Comparison of ENCODE assay signal across 34 mouse cellular contexts in the genomic region with DNA sequence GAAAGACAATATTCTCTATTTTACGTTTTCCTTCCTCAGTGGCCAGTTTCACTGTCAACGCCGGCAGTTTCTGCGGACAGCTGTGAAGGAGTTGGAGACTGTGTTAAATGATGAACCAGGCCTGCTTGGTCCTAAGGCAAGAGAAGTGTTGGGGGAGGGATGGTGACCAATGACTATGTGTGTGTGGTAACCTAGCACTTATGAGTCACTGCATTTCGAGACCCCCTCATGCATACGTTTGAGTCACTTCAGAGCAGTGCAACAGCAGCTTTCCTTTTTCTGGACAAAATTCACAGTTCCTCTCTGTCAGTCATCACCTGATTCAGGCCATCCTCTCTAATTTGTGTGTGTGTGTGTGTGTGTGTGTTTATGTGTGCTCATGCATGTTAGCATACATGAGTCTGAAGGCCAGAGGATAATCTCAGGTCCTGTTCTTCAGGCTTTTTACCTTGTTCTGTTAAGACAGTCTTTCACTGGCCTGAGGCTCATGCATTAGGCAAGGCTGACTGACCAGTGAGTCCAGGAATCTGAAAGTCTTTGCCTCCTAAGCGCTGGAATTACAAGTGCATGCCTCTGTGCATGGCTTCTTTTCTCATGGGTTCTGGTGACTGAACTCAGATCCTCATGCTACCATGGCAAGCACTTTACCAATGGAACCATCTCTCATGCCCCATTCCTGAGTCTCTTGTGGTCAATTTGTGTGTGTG. TPM values are rescaled to one million over a fixed set of nuclear protein-coding genes. Genes with fewer than 3 reads are reported as not detected.
DNase-seq lines count a peak whose midpoint lies in the region; ATAC-seq and TF ChIP-seq lines count a peak whose summit lies in the region.
"Had no signal": no experiment of that assay in that cellular context is flagged by ENCODE, and none has a peak within 500 bp of the region (broad histone marks: within the 10 kb centered on the region; RNA-seq: fewer than 3 reads in every experiment).

No protein-coding gene starts in this region.

- H3K4me3 ChIP-seq in kidney, postnatal 0 days (replicated peaks; ENCODE audit: low read depth, low read length): no peak overlapping the region
- H3K4me3 ChIP-seq in macrophage (ENCODE audit: inconsistent target): no peak overlapping the region
- H3K4me3 ChIP-seq: embryonic facial prominence, embryonic 12.5 days; embryonic facial prominence, embryonic 15.5 days; heart, embryonic 12.5 days; heart, embryonic 15.5 days; hindbrain, embryonic 10.5 days; hindbrain, embryonic 13.5 days; intestine, embryonic 15.5 days had no signal

- CTCF ChIA-PET in Patski (lab: Charles Lee): interaction anchor here (1.1 to 1.3 kb wide), 2 partner anchors 10 to 11 kb away, joined by 4 to 5 read pairs; no protein-coding TSS in a partner anchor

- no peaks in the 10 kb centered on the region for H3K9me3 ChIP-seq in kidney, postnatal 0 days (replicated peaks; ENCODE audit: low read length)
- H3K9me3 ChIP-seq: embryonic facial prominence, embryonic 12.5 days; embryonic facial prominence, embryonic 15.5 days; G1E; heart, embryonic 12.5 days; heart, embryonic 15.5 days; hindbrain, embryonic 10.5 days; hindbrain, embryonic 13.5 days; intestine, embryonic 15.5 days had no signal

- TF ChIP-seq CTCF in kidney, postnatal 0 days (IDR thresholded peaks at IDR 0.05; ENCODE audit: low read depth): no peak
- TF ChIP-seq CTCF in Patski (IDR thresholded peaks at IDR 0.05): no peak

- POLR2A ChIA-PET in Patski (lab: Charles Lee): no interaction called here

- no peak overlapping the region for H3K27ac ChIP-seq in kidney, postnatal 0 days
- H3K27ac ChIP-seq in macrophage: peak overlapping the region; percentile 8; the same call in 1 of the 2 replicates
- H3K27ac ChIP-seq: embryonic facial prominence, embryonic 12.5 days; embryonic facial prominence, embryonic 15.5 days; heart, embryonic 15.5 days; hindbrain, embryonic 10.5 days; hindbrain, embryonic 13.5 days; intestine, embryonic 15.5 days had no signal

- ATAC-seq in kidney, postnatal 0 days (replicated peaks; ENCODE audit: low FRiP score, low read depth): 0 out of 2 replicates have a peak, but pooled peaks have one; percentile 33
- ATAC-seq in Patski: peak; percentile 96
- ATAC-seq in megakaryocyte progenitor cell, adult 5-6 weeks (replicated peaks; ENCODE audit: poor library complexity): no peak
- ATAC-seq: forebrain, embryonic 14.5 days; hindbrain, embryonic 16.5 days; intestine, embryonic 15.5 days had no signal

- DNase-seq in kidney, postnatal 0 days (ENCODE audit: low spot score): no peak
- no peak for DNase-seq in kidney, adult 18-20 months
- peak; percentile 88 for DNase-seq in 416B (ENCODE audit: low read depth)
- DNase-seq in Patski (ENCODE audit: low read depth, low spot score): peak; percentile 68
- DNase-seq in layer of hippocampus, postnatal 10 days (ENCODE audit: low spot score in 2 of 2): no peak
- DNase-seq in gastrocnemius, postnatal 14 days: no peak
- DNase-seq: adrenal gland, postnatal 10 days; adrenal gland, postnatal 36 days; cerebellum, adult 11 months; cerebellum, adult 2 months; cerebellum, adult 9-11 months; cerebellum, postnatal 25 days; gastrocnemius, postnatal 10 days; heart, postnatal 10 days; heart, postnatal 36 days; kidney, adult 11 months had no signal

- no peaks in the 10 kb centered on the region for H3K27me3 ChIP-seq in kidney, postnatal 0 days (ENCODE audit: insufficient read depth, low read length)
- no peaks in the 10 kb centered on the region for H3K27me3 ChIP-seq in Patski
- H3K27me3 ChIP-seq: CH12.LX; embryonic facial prominence, embryonic 12.5 days; embryonic facial prominence, embryonic 15.5 days; heart, embryonic 12.5 days; heart, embryonic 15.5 days; hindbrain, embryonic 13.5 days; intestine, embryonic 15.5 days had no signal

- WGBS in kidney, postnatal 0 days: 63% methylated on average over 7 of the region's 7 CpGs
- WGBS in macrophage (ENCODE audit: missing documents): 53% methylated on average over 6 of the region's 7 CpGs

- in situ Hi-C loops in Patski (cut with MboI; ENCODE audit: low pct_unique_long_range_greater_than_20kb): no loop called here

- peaks cover 61% of the 10 kb centered on the region for H3K79me2 ChIP-seq in macrophage (ENCODE audit: inconsistent target)

- intact Hi-C loops in gastrocnemius, postnatal 14 days (cut with DNase I; ENCODE audit: low total_unique reads): no loop called here

- H3K36me3 ChIP-seq in kidney, postnatal 0 days (ENCODE audit: insufficient read depth, low read length): no peaks in the 10 kb centered on the region
- peaks cover 84% of the 10 kb centered on the region for H3K36me3 ChIP-seq in macrophage (ENCODE audit: inconsistent target)
- H3K36me3 ChIP-seq: embryonic facial prominence, embryonic 12.5 days; embryonic facial prominence, embryonic 15.5 days; heart, embryonic 12.5 days; heart, embryonic 15.5 days; hindbrain, embryonic 10.5 days; hindbrain, embryonic 13.5 days; intestine, embryonic 15.5 days had no signal

- H3K4me1 ChIP-seq in kidney, postnatal 0 days (replicated peaks; ENCODE audit: insufficient read depth, low read length): no peaks in the 10 kb centered on the region
- H3K4me1 ChIP-seq: embryonic facial prominence, embryonic 12.5 days; embryonic facial prominence, embryonic 15.5 days; heart, embryonic 15.5 days; hindbrain, embryonic 10.5 days; hindbrain, embryonic 13.5 days; intestine, embryonic 15.5 days had no signal

- H3K4me2 ChIP-seq in kidney, postnatal 0 days (ENCODE audit: low read length): no peak overlapping the region
- H3K4me2 ChIP-seq: embryonic facial prominence, embryonic 12.5 days; embryonic facial prominence, embryonic 15.5 days; heart, embryonic 12.5 days; heart, embryonic 15.5 days; hindbrain, embryonic 13.5 days; intestine, embryonic 15.5 days had no signal

- no peak overlapping the region for H3K9ac ChIP-seq in kidney, postnatal 0 days (ENCODE audit: low read depth, low read length)
- H3K9ac ChIP-seq: embryonic facial prominence, embryonic 12.5 days; embryonic facial prominence, embryonic 15.5 days; heart, embryonic 12.5 days; heart, embryonic 15.5 days; hindbrain, embryonic 13.5 days; intestine, embryonic 15.5 days had no signal

RNA-seq across cellular contexts. Expression of gene Nckap1l, which starts 18.0 kb away (rescaled TPM):
- polyA plus RNA-seq in kidney, postnatal 0 days (2015; fragmentation: Nextera tagmentation; extraction: Ambion mirVana): 1.2 and 1.5 TPM in 2 replicates
- polyA plus RNA-seq in Patski (2021) (0.19 TPM), macrophage (2018) (290 to 353 TPM (median 316 TPM) in 3 replicates)
- 1,000 to 10,000 TPM in 12 of 26 experiments, 100 to 1,000 TPM in 14; 735 to 2,155 (median 938) TPM for total RNA-seq in macrophage (2018; cell fraction: chromatin; rRNA removed)
- 100 to 1,000 TPM; 243 to 406 (median 320) TPM for total RNA-seq in macrophage (2018; cell fraction: cytosol; rRNA removed)
- 1,000 to 10,000 TPM in 1 of 26 experiments, 100 to 1,000 TPM in 25; 403 to 1,047 (median 492) TPM for total RNA-seq in macrophage (2018; cell fraction: nucleus; rRNA removed)
- total RNA-seq in layer of hippocampus, postnatal 10 days (2021): 1 to 10 TPM; 8.7 TPM
- total RNA-seq in megakaryocyte progenitor cell, adult 5-6 weeks (2015): 65.0 and 67.1 TPM in 2 replicates
- 90.8 and 94.4 TPM in 2 replicates for total RNA-seq in megakaryocyte progenitor cell, adult 5-6 weeks (2017)
- 1 to 10 TPM; 1.7 to 1.8 TPM for total RNA-seq in gastrocnemius, postnatal 14 days (2021)

RNA-seq across cellular contexts. Expression of gene Gtsf2, which starts 23.4 kb away (rescaled TPM):
- not detected in 2 replicates for polyA plus RNA-seq in kidney, postnatal 0 days (2015; fragmentation: Nextera tagmentation; extraction: Ambion mirVana)
- polyA plus RNA-seq in Patski (2021) (0.17 TPM), macrophage (2018) (not detected in 3 replicates)
- not detected for total RNA-seq in macrophage (2018; cell fraction: chromatin; rRNA removed)
- total RNA-seq in macrophage (2018; cell fraction: cytosol; rRNA removed): not detected
- not detected for total RNA-seq in macrophage (2018; cell fraction: nucleus; rRNA removed)
- total RNA-seq in layer of hippocampus, postnatal 10 days (2021): not detected
- total RNA-seq in megakaryocyte progenitor cell, adult 5-6 weeks (2015): not detected in 2 replicates
- not detected in 2 replicates for total RNA-seq in megakaryocyte progenitor cell, adult 5-6 weeks (2017)
- not detected for total RNA-seq in gastrocnemius, postnatal 14 days (2021)
- total RNA-seq: adrenal gland, adult 18-20 months; adrenal gland, postnatal 10 days; adrenal gland, postnatal 36 days; CH12.LX; common myeloid progenitor, adult 5-6 weeks; G1E; gastrocnemius, adult 18-20 months; gastrocnemius, postnatal 10 days; heart, adult 8-10 months; heart, postnatal 10 days; heart, postnatal 36 days had no signal
- polyA plus RNA-seq: embryonic facial prominence, embryonic 12.5 days; embryonic facial prominence, embryonic 15.5 days; forebrain, embryonic 14.5 days; G1E; heart, embryonic 12.5 days; heart, embryonic 15.5 days; hindbrain, embryonic 10.5 days; hindbrain, embryonic 13.5 days; intestine, embryonic 15.5 days had no signal

RNA-seq across cellular contexts. Expression of gene Pde1b, which starts 31.2 kb away (rescaled TPM):
- polyA plus RNA-seq in kidney, postnatal 0 days (2015; fragmentation: Nextera tagmentation; extraction: Ambion mirVana): 3.5 and 3.9 TPM in 2 replicates
- polyA plus RNA-seq in Patski (2021) (1.4 TPM), macrophage (2018) (11.3 to 21.5 TPM (median 12.8 TPM) in 3 replicates)
- 1,000 to 10,000 TPM in 2 of 26 experiments, 100 to 1,000 TPM in 24; 472 to 1,466 (median 641) TPM for total RNA-seq in macrophage (2018; cell fraction: chromatin; rRNA removed)
- total RNA-seq in macrophage (2018; cell fraction: cytosol; rRNA removed): 10 to 100 TPM in 9 of 26 experiments, 1 to 10 TPM in 17; 3.8 to 25.8 (median 7.4) TPM
- 100 to 1,000 TPM; 123 to 577 (median 231) TPM for total RNA-seq in macrophage (2018; cell fraction: nucleus; rRNA removed)
- total RNA-seq in layer of hippocampus, postnatal 10 days (2021): 10 to 100 TPM; 48.2 to 53.9 TPM
- 3.8 and 3.9 TPM in 2 replicates for total RNA-seq in megakaryocyte progenitor cell, adult 5-6 weeks (2015)
- 1.3 and 3.3 TPM in 2 replicates for total RNA-seq in megakaryocyte progenitor cell, adult 5-6 weeks (2017)
- 1 to 10 TPM in 1 of 2 experiments, under 1 TPM in 1; 0.94 to 1.2 TPM for total RNA-seq in gastrocnemius, postnatal 14 days (2021)

RNA-seq across cellular contexts. Expression of gene Gtsf1, which starts 41.4 kb away (rescaled TPM):
- not detected in 2 replicates for polyA plus RNA-seq in kidney, postnatal 0 days (2015; fragmentation: Nextera tagmentation; extraction: Ambion mirVana)
- polyA plus RNA-seq in Patski (2021) (not detected), macrophage (2018) (not detected in 3 replicates)
- total RNA-seq in macrophage (2018; cell fraction: chromatin; rRNA removed): not detected
- total RNA-seq in macrophage (2018; cell fraction: cytosol; rRNA removed): not detected
- total RNA-seq in macrophage (2018; cell fraction: nucleus; rRNA removed): not detected
- total RNA-seq in layer of hippocampus, postnatal 10 days (2021): not detected
- not detected in 2 replicates for total RNA-seq in megakaryocyte progenitor cell, adult 5-6 weeks (2015)
- 0.27 TPM in 1 of 2 replicates, not detected in the other for total RNA-seq in megakaryocyte progenitor cell, adult 5-6 weeks (2017)
- not detected for total RNA-seq in gastrocnemius, postnatal 14 days (2021)
- total RNA-seq: adrenal gland, adult 18-20 months; adrenal gland, postnatal 10 days; adrenal gland, postnatal 36 days; CH12.LX; common myeloid progenitor, adult 5-6 weeks; G1E; gastrocnemius, adult 18-20 months; gastrocnemius, postnatal 10 days; heart, postnatal 36 days had no signal
- polyA plus RNA-seq: embryonic facial prominence, embryonic 12.5 days; embryonic facial prominence, embryonic 15.5 days; forebrain, embryonic 11.5 days; forebrain, embryonic 14.5 days; G1E; hindbrain, embryonic 10.5 days; hindbrain, embryonic 13.5 days; hindbrain, embryonic 16.5 days; intestine, embryonic 15.5 days had no signal

Comparison
In these comparisons a context has a peak if more than half of its experiments do, and no peak if none do; other contexts are left out.
1. DNase-seq: peak in 416B (single experiment) and Patski (single experiment); none in kidney, postnatal 0 days (single experiment), kidney, adult 18-20 months (single experiment), layer of hippocampus, postnatal 10 days (0 of 2) and gastrocnemius, postnatal 14 days (single experiment).
2. RNA of gene Nckap1l, which starts 18.0 kb away (total RNA-seq): 65.0 to 94.4 TPM in megakaryocyte progenitor cell, adult 5-6 weeks; 8.7 TPM in layer of hippocampus, postnatal 10 days and 1.7 to 1.8 TPM in gastrocnemius, postnatal 14 days; every median in the first group is over 4 times any median in the second.
3. RNA of gene Pde1b, which starts 31.2 kb away (total RNA-seq): 48.2 to 53.9 TPM in layer of hippocampus, postnatal 10 days; 1.3 to 3.9 TPM in megakaryocyte progenitor cell, adult 5-6 weeks and 0.94 to 1.2 TPM in gastrocnemius, postnatal 14 days; every median in the first group is over 4 times any median in the second.